In genomic region chr11:120158828-120159227, GRCm38 (mm10) we compare ENCODE assay signal across 13 mouse cellular contexts. TPM values are rescaled to one million over a fixed set of nuclear protein-coding genes. Genes with fewer than 3 reads are reported as not detected.
A peak's percentile ranks its signal among the peaks of the same experiment; 100 is the strongest.
DNase-seq lines count a peak whose midpoint lies in the region; ATAC-seq and TF ChIP-seq lines count a peak whose summit lies in the region.
"Had no signal": no experiment of that assay in that cellular context is flagged by ENCODE, and none has a peak within 500 bp of the region (broad histone marks: within the 10 kb centered on the region; RNA-seq: fewer than 3 reads in every experiment).

No protein-coding gene starts in this region.

- TF ChIP-seq CTCF in liver, embryonic 14.5 days (IDR thresholded peaks at IDR 0.05; ENCODE audit: low read depth): no peak

- H3K9ac ChIP-seq in midbrain, embryonic 11.5 days (ENCODE audit: low read length): no peak overlapping the region
- no peak overlapping the region for H3K9ac ChIP-seq in liver, embryonic 14.5 days (replicated peaks)

- ATAC-seq in midbrain, embryonic 11.5 days (ENCODE audit: low FRiP score): no peak
- ATAC-seq in liver, embryonic 14.5 days (ENCODE audit: insufficient read depth): peak; percentile 63; the same call in 1 of the 2 replicates
- 0 out of 2 replicates have a peak, but pooled peaks have one; percentile 44 for ATAC-seq in neutrophil, adult 5-6 weeks (ENCODE audit: extremely low read depth, insufficient number of reproducible peaks, low FRiP score, poor library complexity, severe bottlenecking)

- TF ChIP-seq EP300 in liver, embryonic 14.5 days (IDR thresholded peaks at IDR 0.05; ENCODE audit: low read depth): no peak

- H3K27me3 ChIP-seq in midbrain, embryonic 10.5 days (ENCODE audit: low read depth, poor library complexity, severe bottlenecking): no peaks in the 10 kb centered on the region
- H3K27me3 ChIP-seq in midbrain, embryonic 11.5 days (ENCODE audit: control insufficient read depth, insufficient read depth, low read length): no peaks in the 10 kb centered on the region
- no peaks in the 10 kb centered on the region for H3K27me3 ChIP-seq in liver, embryonic 14.5 days (ENCODE audit: control insufficient read depth, insufficient read depth, low read length)

- peak; percentile 85 for DNase-seq in heart, adult 11 months
- no peak for DNase-seq in heart, postnatal 36 days
- DNase-seq in midbrain, embryonic 10.5 days (ENCODE audit: low spot score): no peak
- DNase-seq in midbrain, embryonic 11.5 days (ENCODE audit: low spot score, missing footprints): no peak
- peak in 1 of 3 experiments; percentile 31 for DNase-seq in liver, embryonic 14.5 days (ENCODE audit: low read depth in 3 of 3, low spot score in 3 of 3)
- no peak for DNase-seq in c-Kit-positive CD71-positive TER-119-positive erythroid progenitor cells, embryonic 14.5 days (ENCODE audit: low spot score)
- no peak for DNase-seq in adrenal gland, postnatal 36 days
- DNase-seq: cerebellum, postnatal 10 days; gastrocnemius, postnatal 14 days; kidney, adult 9 months had no signal

- no peaks in the 10 kb centered on the region for H3K9me3 ChIP-seq in midbrain, embryonic 10.5 days (replicated peaks)
- no peaks in the 10 kb centered on the region for H3K9me3 ChIP-seq in midbrain, embryonic 11.5 days (ENCODE audit: control insufficient read depth, low read length)
- no peaks in the 10 kb centered on the region for H3K9me3 ChIP-seq in liver, embryonic 14.5 days (ENCODE audit: control insufficient read depth, low read length)

- H3K4me1 ChIP-seq in midbrain, embryonic 10.5 days: peaks cover 34% of the 10 kb centered on the region
- H3K4me1 ChIP-seq in midbrain, embryonic 11.5 days (ENCODE audit: control insufficient read depth, insufficient read depth, low read length): no peaks in the 10 kb centered on the region; the same call in 1 of the 2 replicates
- H3K4me1 ChIP-seq in liver, embryonic 14.5 days (replicated peaks; ENCODE audit: control insufficient read depth in 2 of 2, insufficient read depth in 2 of 2, low read length in 1 of 2): peaks cover 4 to 17% of the 10 kb centered on the region in 2 experiments; a peak in 3 of 4 replicates

- no peaks in the 10 kb centered on the region for H3K36me3 ChIP-seq in midbrain, embryonic 10.5 days
- H3K36me3 ChIP-seq in midbrain, embryonic 11.5 days (ENCODE audit: control insufficient read depth, insufficient read depth, low read length): no peaks in the 10 kb centered on the region
- H3K36me3 ChIP-seq in liver, embryonic 14.5 days (replicated peaks; ENCODE audit: control insufficient read depth, insufficient read depth, low read depth): no peaks in the 10 kb centered on the region

- no peak overlapping the region for H3K4me2 ChIP-seq in midbrain, embryonic 11.5 days
- H3K4me2 ChIP-seq in liver, embryonic 14.5 days (ENCODE audit: low read depth): peak overlapping the region; percentile 8; the same call in 1 of the 2 replicates

- peak overlapping the region; percentile 11; the same call in 1 of the 2 replicates for H3K27ac ChIP-seq in midbrain, embryonic 10.5 days (replicated peaks)
- H3K27ac ChIP-seq in midbrain, embryonic 11.5 days (ENCODE audit: low read depth, low read length): no peak overlapping the region
- H3K27ac ChIP-seq in liver, embryonic 14.5 days: no peak overlapping the region
- H3K27ac ChIP-seq: stomach, postnatal 0 days had no signal

- WGBS in midbrain, embryonic 10.5 days: 53% methylated on average over 5 of the region's 5 CpGs
- 59% methylated on average over 5 of the region's 5 CpGs for WGBS in midbrain, embryonic 11.5 days
- WGBS in liver, embryonic 14.5 days (ENCODE audit: insufficient replicate concordance): 0% methylated on average over 5 of the region's 5 CpGs

- intact Hi-C loops in heart, postnatal 36 days (cut with DNase I): no loop called here

- no peak overlapping the region for H3K4me3 ChIP-seq in midbrain, embryonic 10.5 days
- H3K4me3 ChIP-seq in midbrain, embryonic 11.5 days (ENCODE audit: low read depth, low read length): no peak overlapping the region
- H3K4me3 ChIP-seq in liver, embryonic 14.5 days (ENCODE audit: insufficient read depth in 1 of 2, low read depth in 2 of 2, low read length in 2 of 2): no peak overlapping the region
- H3K4me3 ChIP-seq: erythroblast, embryonic 14.5 days had no signal

RNA-seq across cellular contexts. Expression of gene Slc38a10, which starts 7.7 kb away (rescaled TPM):
- 10 to 100 TPM; 79.8 to 81.1 TPM for total RNA-seq in heart, postnatal 36 days (2021)
- 87.1 and 97.9 TPM in 2 replicates for polyA plus RNA-seq in midbrain, embryonic 10.5 days (2016; fragmentation: Nextera tagmentation; extraction: Ambion mirVana)
- 46.3 and 53.3 TPM in 2 replicates for polyA plus RNA-seq in midbrain, embryonic 11.5 days (2014; fragmentation: Nextera tagmentation; extraction: Ambion mirVana)
- 15.9 and 21.0 TPM in 2 replicates for polyA plus RNA-seq in liver, embryonic 14.5 days (2012; rRNA removed)
- 21.8 and 23.3 TPM in 2 replicates for polyA plus RNA-seq in liver, embryonic 14.5 days (2014; fragmentation: Nextera tagmentation; extraction: Ambion mirVana)
- 49.0 and 60.3 TPM in 2 replicates for total RNA-seq in neutrophil, adult 5-6 weeks (2017)
- 100 to 1,000 TPM; 156 to 163 TPM for total RNA-seq in adrenal gland, postnatal 36 days (2021)
